Mouse (Mus musculus) midbrain, embryonic 13.5 days (tissue): Measurements from ENCODE around the gene Asb16. TPM values are rescaled to one million over a fixed set of nuclear protein-coding genes. Genes with fewer than 3 reads are reported as not detected.

Experiments
- microRNA-seq: library from miRNA; unstranded; fragments of <30 nt; microRNA quantifications from one replicate; pipeline ENCODE4, GENCODE M21; 2016
- polyA plus RNA-seq: library from polyadenylated mRNA; unstranded; fragments of >200 nt; fragmentation: Nextera tagmentation; extraction: Ambion mirVana; gene quantifications from 2 replicates; pipeline ENCODE4 v1.2.1, GENCODE M21; 2015

The Asb16 gene
- polyA plus RNA-seq, 1 experiment from 2014 or later, result not detected

Small RNA genes within 50 kb of the gene (microRNA-seq; reads per million reads assigned to microRNA genes)
- gene Mir8101, result 1.6 reads per million

Other genes with a start within 250 kb of the Asb16 start
- 45.3 and 46.4 TPM in 2 replicates for gene Mpp3, start 240.3 kb upstream of the Asb16 start, polyA plus RNA-seq
- gene Cd300lg, start 227.2 kb upstream of the Asb16 start, polyA plus RNA-seq, result 0.32 and 0.40 TPM in 2 replicates
- 24.5 and 26.7 TPM in 2 replicates for gene Mpp2, start 180.2 kb upstream of the Asb16 start, polyA plus RNA-seq
- not detected in 2 replicates for gene Ppy, start 167.4 kb upstream of the Asb16 start, polyA plus RNA-seq
- not detected in 2 replicates for gene Pyy, start 160.9 kb upstream of the Asb16 start, polyA plus RNA-seq
- gene Nags, start 123.2 kb upstream of the Asb16 start, polyA plus RNA-seq, result 0.09 TPM in 1 of 2 replicates, not detected in the other
- 40.5 and 42.5 TPM in 2 replicates for gene Tmem101, start 112.3 kb upstream of the Asb16 start, polyA plus RNA-seq
- 141 and 156 TPM in 2 replicates for gene Lsm12, start 83.4 kb upstream of the Asb16 start, polyA plus RNA-seq
- 31.4 and 32.9 TPM in 2 replicates for gene G6pc3, start 79.1 kb upstream of the Asb16 start, polyA plus RNA-seq
- gene Hdac5, start 38.6 kb upstream of the Asb16 start, polyA plus RNA-seq, result 80.5 and 106 TPM in 2 replicates
- gene BC030867, start 19.9 kb upstream of the Asb16 start, polyA plus RNA-seq, result 4.6 and 5.6 TPM in 2 replicates
- 79.0 and 83.4 TPM in 2 replicates for gene Tmub2, start 16.2 kb downstream of the Asb16 start, polyA plus RNA-seq
- 28.4 and 30.1 TPM in 2 replicates for gene Atxn7l3, start 27.9 kb downstream of the Asb16 start, polyA plus RNA-seq
- 85.2 and 90.3 TPM in 2 replicates for gene Ubtf, start 51.0 kb downstream of the Asb16 start, polyA plus RNA-seq
- gene Slc4a1, start 97.5 kb downstream of the Asb16 start, polyA plus RNA-seq, result 4.3 and 4.8 TPM in 2 replicates
- gene Rundc3a, start 124.7 kb downstream of the Asb16 start, polyA plus RNA-seq, result 131 and 153 TPM in 2 replicates
- gene Slc25a39, start 139.2 kb downstream of the Asb16 start, polyA plus RNA-seq, result 141 and 154 TPM in 2 replicates
- gene Grn, start 161.6 kb downstream of the Asb16 start, polyA plus RNA-seq, result 57.4 and 61.8 TPM in 2 replicates
- gene Fam171a2, start 178.9 kb downstream of the Asb16 start, polyA plus RNA-seq, result 10.9 and 18.4 TPM in 2 replicates
- gene Itga2b, start 201.4 kb downstream of the Asb16 start, polyA plus RNA-seq, result 4.9 and 6.0 TPM in 2 replicates